Mouse (Mus musculus) olfactory bulb, adult 2 months (tissue): ENCODE measurements around the gene Ece1. TPM values are rescaled to one million over a fixed set of nuclear protein-coding genes. Genes with fewer than 3 reads are reported as not detected.

Source experiments
- H3K27ac ChIP-seq: fragments of 200-500 bp; 2 replicates; pipeline ENCODE4 v1.5.1; 2012; ENCODE audit warnings: low read depth, low read length; ENCODE audit not compliant: insufficient read depth
- H3K4me1 ChIP-seq: fragments of 200-500 bp; 2 replicates; pipeline ENCODE4 v1.6.1; 2012; ENCODE audit warnings: low read length; ENCODE audit not compliant: control insufficient read depth, insufficient read depth
- H3K4me3 ChIP-seq: fragments of 200-500 bp; 2 replicates; pipeline ENCODE4 v1.5.1; 2012; ENCODE audit warnings: mild to moderate bottlenecking, low read depth, low read length, moderate library complexity; ENCODE audit not compliant: insufficient read depth
- CTCF ChIP-seq: fragments of 200-500 bp; IDR thresholded peaks from 2 replicates; pipeline ENCODE4 v1.5.1; 2012; ENCODE audit warnings: low read depth, mild to moderate bottlenecking, low read length, moderate library complexity; ENCODE audit not compliant: insufficient read depth
- POLR2A ChIP-seq: fragments of 200-500 bp; IDR thresholded peaks from 2 replicates; pipeline ENCODE4 v1.6.1; 2012; ENCODE audit warnings: mild to moderate bottlenecking, low read depth, low read length, moderate library complexity; ENCODE audit not compliant: insufficient read depth
- WGBS: fragments of 180-500 bp; shearing (Covaris S2); methylation state at CpG from one replicate; pipeline ENCODE4 v1.1.7; 2018; 5-methylcytosine and 5-hydroxymethylcytosine counted together
- polyA plus RNA-seq: library from polyadenylated mRNA; stranded (reverse); fragments of >200 nt; gene quantifications from 2 replicates; pipeline ENCODE4 v1.2.4, GENCODE M21; 2012; ENCODE audit warnings: low replicate concordance; ENCODE audit not compliant: missing spikeins, insufficient read depth, insufficient read length

The Ece1 gene
- polyA plus RNA-seq, 1 experiment, result not detected

DNA sequence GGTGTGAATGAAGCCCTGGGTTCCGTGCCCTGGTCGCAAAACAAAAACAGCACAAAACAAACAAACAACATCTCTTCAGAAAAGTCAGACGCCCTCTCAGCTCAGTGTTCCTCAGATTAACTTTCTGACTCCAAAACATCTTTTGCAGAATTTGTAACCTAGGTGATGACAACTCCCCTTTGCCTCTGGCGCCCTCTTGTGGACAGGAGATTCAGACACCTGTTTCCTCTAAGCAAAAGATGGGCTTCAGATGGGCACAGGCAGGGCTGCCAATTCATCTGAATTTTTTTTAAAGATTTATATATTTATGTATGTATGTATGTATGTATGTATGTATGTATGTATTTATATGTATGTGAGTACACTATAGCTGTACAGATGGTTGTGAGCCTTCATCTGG, 90.8 kb downstream of the Ece1 start:
- WGBS, result 36% methylated on average over 4 of the region's 4 CpGs
- H3K27ac ChIP-seq, result no peak overlapping the region
- H3K4me3 ChIP-seq, result no peak overlapping the region
- H3K4me1 ChIP-seq, result peaks cover 5% of the 10 kb centered on the region; the same call in 1 of the 2 replicates
- no peak for TF ChIP-seq POLR2A
- TF ChIP-seq CTCF, result peak; percentile 25; the same call in 1 of the 2 replicates

GRCm38 (mm10) chr4:137954184-137954583, 92.1 kb downstream of the Ece1 start:
- 61% methylated on average over 2 of the region's 2 CpGs for WGBS
- TF ChIP-seq CTCF (no peak), POLR2A (no peak)
- Histone ChIP-seq H3K4me1 (peaks cover 5% of the 10 kb centered on the region; the same call in 1 of the 2 replicates), H3K4me3 (no peak overlapping the region), H3K27ac (no peak overlapping the region)

- 70% methylated on average over 8 of the region's 8 CpGs for WGBS
- TF ChIP-seq CTCF, result no peak
- TF ChIP-seq POLR2A, result no peak
- Histone ChIP-seq H3K4me1 (peaks cover 5% of the 10 kb centered on the region; the same call in 1 of the 2 replicates), H3K27ac (no peak overlapping the region), H3K4me3 (no peak overlapping the region)
These were observed 92.9 kb downstream of the Ece1 start for GRCm38 (mm10) chr4:137954926-137955396.

DNA sequence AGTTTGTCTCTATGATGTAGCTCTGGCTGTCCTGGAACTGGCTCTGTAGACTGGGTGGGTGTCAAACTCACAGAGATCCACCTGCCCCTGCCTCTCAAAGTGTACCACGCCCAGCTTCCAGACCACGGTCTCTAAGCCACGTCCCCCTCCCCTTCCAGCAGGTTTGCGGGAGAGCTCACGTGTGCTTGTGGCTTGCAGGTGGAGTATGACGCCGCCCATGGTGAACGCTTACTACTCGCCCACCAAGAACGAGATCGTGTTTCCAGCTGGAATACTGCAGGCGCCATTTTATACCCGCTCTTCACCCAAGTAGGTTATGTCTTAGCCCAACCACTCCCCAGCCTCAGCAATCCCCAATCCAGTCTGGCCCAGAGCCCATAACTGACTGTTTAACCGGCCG, 94.2 kb downstream of the Ece1 start:
- no peak for TF ChIP-seq CTCF
- Histone ChIP-seq H3K4me3 (no peak overlapping the region), H3K4me1 (peaks cover 15% of the 10 kb centered on the region), H3K27ac (no peak overlapping the region)
- WGBS, result 92% methylated on average over 15 of the region's 15 CpGs

DNA sequence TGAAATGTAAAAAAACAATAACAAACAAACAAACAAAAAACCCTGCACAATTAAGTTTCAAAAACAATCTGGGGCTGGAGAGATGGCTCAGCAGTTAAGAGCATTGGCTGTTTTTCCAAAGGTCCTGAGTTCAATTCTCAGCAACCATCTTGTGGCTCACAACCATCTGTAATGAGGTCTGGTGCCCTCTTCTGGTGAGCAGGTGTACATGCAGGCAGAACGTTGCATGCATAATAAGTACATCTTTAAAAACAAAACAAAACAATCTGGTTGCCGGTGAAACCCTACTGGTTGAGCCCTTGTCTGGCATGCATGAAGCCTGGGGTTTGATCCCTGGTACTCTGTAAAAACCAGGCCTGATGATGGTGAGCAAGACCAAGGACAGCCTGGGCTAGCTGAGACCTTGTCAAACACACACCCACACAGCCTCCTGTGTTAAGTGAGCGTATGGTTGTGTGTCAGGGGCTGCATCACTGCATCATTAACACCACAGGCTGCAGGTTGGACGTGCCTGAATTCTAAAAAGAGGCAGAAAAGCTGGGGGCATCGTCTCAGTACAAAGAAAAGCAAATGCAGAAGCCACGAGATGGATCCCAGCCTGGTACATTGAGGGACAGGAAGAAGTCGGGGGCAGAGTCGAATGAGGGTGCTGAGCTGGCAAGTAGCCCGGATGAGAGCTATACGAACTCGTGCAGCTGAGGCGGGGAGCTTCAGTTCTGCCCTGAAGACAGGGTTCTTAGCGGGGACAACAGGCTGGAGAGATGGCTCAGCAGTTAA, 98.0 kb downstream of the Ece1 start:
- no peak overlapping the region for H3K4me3 ChIP-seq
- whole genome bisulfite sequencing, result 36% methylated on average over 13 of the region's 13 CpGs
- H3K4me1 ChIP-seq, result peaks cover 16% of the 10 kb centered on the region
- no peak overlapping the region for H3K27ac ChIP-seq
- TF ChIP-seq POLR2A (no peak), CTCF (no peak)

DNA sequence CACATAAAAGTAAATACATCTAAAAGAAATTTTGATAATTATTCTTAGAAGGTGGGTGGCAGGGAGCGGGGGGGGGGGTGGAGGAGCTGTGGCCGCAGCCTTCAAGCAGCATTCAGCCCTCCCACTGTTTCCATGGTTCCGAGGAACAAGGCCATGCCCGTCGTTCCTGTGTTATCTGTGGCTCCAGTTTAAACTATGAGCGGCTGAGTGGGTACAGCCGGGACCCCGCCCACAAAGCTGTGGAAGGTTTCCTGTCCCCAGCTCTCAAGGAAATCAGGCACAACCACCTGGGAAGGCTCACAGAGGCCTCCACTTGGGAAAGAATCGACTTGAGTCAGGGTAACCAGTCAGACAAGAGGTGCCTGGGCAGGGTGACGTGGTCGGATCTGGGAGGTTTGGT, 98.7 kb downstream of the Ece1 start:
- H3K27ac ChIP-seq, result no peak overlapping the region
- H3K4me1 ChIP-seq, result peaks cover 15% of the 10 kb centered on the region
- 60% methylated on average over 11 of the region's 11 CpGs for WGBS
- TF ChIP-seq CTCF, result no peak
- TF ChIP-seq POLR2A, result no peak
- H3K4me3 ChIP-seq, result no peak overlapping the region

- WGBS, result 76% methylated on average over 20 of the region's 20 CpGs
- TF ChIP-seq CTCF, result no peak
- no peak for TF ChIP-seq POLR2A
- Histone ChIP-seq H3K4me1 (peaks cover 15% of the 10 kb centered on the region), H3K27ac (no peak overlapping the region), H3K4me3 (no peak overlapping the region)
These were observed 100.8 kb downstream of the Ece1 start for GRCm38 (mm10) chr4:137962643-137963350.

DNA sequence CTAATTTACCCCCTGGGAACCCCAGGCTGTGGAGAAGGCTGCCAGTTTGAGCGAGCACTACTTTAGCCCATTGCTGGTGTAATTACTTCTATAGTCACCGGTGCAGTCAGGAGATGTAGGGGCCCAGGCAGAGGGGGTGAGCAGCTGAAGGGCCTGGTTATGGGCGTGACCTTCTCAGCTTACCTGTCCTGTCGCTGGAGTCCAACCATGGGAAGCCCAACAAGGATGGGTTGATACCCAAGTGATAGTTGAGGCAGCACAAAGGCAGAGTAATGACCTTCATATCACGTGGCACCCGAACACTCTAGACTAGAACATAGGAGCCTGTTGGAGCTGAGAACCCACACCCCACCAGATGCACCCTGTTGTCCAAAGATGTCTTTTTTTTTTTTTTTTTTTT, 101.4 kb downstream of the Ece1 start:
- Histone ChIP-seq H3K4me1 (peaks cover 15% of the 10 kb centered on the region), H3K4me3 (no peak overlapping the region), H3K27ac (no peak overlapping the region)
- WGBS, result 79% methylated on average over 6 of the region's 6 CpGs
- TF ChIP-seq POLR2A, result no peak

- H3K4me1 ChIP-seq, result peaks cover 15% of the 10 kb centered on the region
- no peak overlapping the region for H3K27ac ChIP-seq
- TF ChIP-seq POLR2A (no peak), CTCF (peak; percentile 44; the same call in 1 of the 2 replicates)
- whole genome bisulfite sequencing, result 47% methylated on average over 9 of the region's 9 CpGs
- H3K4me3 ChIP-seq, result no peak overlapping the region
These were observed 102.0 kb downstream of the Ece1 start for GRCm38 (mm10) chr4:137963881-137964584.
